Mouse (Mus musculus) heart, adult 2 months (tissue): ENCODE results near the gene Phkg1.

ENCODE experiments used
- CTCF ChIP-seq: fragments of 200-600 bp; IDR thresholded peaks from 2 replicates; pipeline ENCODE4 v1.8.1; 2022; ENCODE audit warnings: antibody characterized with exemption, mild to moderate bottlenecking, moderate library complexity
- POLR2A ChIP-seq: fragments of 200-500 bp; IDR thresholded peaks from 2 replicates; pipeline ENCODE4 v1.6.1; 2011; ENCODE audit warnings: mild to moderate bottlenecking, low read depth, low read length, control low read depth; ENCODE audit not compliant: insufficient read depth

DNA sequence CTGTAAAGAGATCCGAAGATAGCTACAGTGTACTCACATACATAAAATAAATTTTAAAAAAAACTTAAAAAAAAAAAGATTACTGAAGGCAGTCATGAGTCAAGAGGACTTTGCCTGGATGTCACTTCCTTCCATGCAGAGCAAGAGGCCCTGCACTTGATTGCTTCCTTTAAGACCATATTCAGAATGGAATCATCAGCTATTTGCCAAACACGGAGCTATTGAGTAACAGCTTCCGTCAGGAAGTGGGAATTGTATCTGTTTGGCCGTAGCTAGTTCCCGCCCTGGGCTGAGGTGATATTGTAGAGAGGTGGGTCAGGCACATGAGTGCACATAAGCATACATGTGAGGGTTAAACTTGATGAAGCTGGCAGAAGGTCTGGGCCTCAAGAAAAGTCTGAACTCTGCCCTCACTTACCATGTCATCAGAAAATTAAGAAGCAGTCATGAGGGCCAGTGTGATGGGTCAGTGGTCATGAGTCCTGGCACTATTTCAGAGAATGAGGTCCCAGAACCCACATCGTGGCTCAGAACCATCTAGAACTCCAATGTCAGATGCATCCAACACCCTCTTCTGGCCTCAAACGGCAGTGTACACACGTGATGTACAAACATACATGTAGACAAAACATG is 26.6 kb upstream of the Phkg1 start:
- TF ChIP-seq POLR2A (no peak), CTCF (no peak)
